Mouse (Mus musculus) small intestine, adult 2 months (tissue): ENCODE data around the gene Ak2. TPM values are rescaled to one million over a fixed set of nuclear protein-coding genes. Genes with fewer than 3 reads are reported as not detected.

Source experiments
- H3K27ac ChIP-seq: fragments of 200-500 bp; 2 replicates; pipeline ENCODE4 v1.5.1; 2012; ENCODE audit warnings: low read depth, low read length, control low read depth, inconsistent platforms; ENCODE audit not compliant: insufficient read depth
- H3K27me3 ChIP-seq: fragments of 200-500 bp; 2 replicates; pipeline ENCODE4 v1.6.1; 2012; ENCODE audit warnings: mild to moderate bottlenecking, moderate library complexity, low read length, inconsistent platforms; ENCODE audit not compliant: control insufficient read depth, insufficient read depth
- H3K36me3 ChIP-seq: fragments of 200-500 bp; 2 replicates; pipeline ENCODE4 v1.6.1; 2012; ENCODE audit warnings: mild to moderate bottlenecking, low read length, control low read depth, inconsistent platforms; ENCODE audit not compliant: control insufficient read depth, insufficient read depth
- H3K4me1 ChIP-seq: fragments of 200-500 bp; 2 replicates; pipeline ENCODE4 v1.6.1; 2012; ENCODE audit warnings: low read length, inconsistent platforms, mixed read lengths; ENCODE audit not compliant: control insufficient read depth, insufficient read depth, insufficient read length
- H3K4me3 ChIP-seq: fragments of 200-500 bp; 2 replicates; pipeline ENCODE4 v1.5.1; 2012; ENCODE audit warnings: low read depth, mild to moderate bottlenecking, control low read depth, inconsistent platforms, low read length, moderate library complexity
- CTCF ChIP-seq: fragments of 200-500 bp; IDR thresholded peaks from 2 replicates; pipeline ENCODE4 v1.5.1; 2012; ENCODE audit warnings: low read depth, mild to moderate bottlenecking, control low read depth, inconsistent platforms, low read length, moderate library complexity, mixed read lengths; ENCODE audit not compliant: insufficient replicate concordance, insufficient read length; ENCODE audit errors: extremely low read depth
- POLR2A ChIP-seq: fragments of 200-500 bp; IDR thresholded peaks from 2 replicates; pipeline ENCODE4 v1.6.1; 2012; ENCODE audit warnings: low read depth, mild to moderate bottlenecking, control low read depth, inconsistent platforms, low read length, moderate library complexity
- WGBS: fragments of 180-500 bp; shearing (Covaris S2); methylation state at CpG from one replicate; pipeline ENCODE4 v1.1.7; 2018; 5-methylcytosine and 5-hydroxymethylcytosine counted together
- polyA plus RNA-seq: library from polyadenylated mRNA; depleted of rRNA; stranded (reverse); fragments of >200 nt; gene quantifications from 2 replicates; pipeline ENCODE4 v1.2.3, GENCODE M21; 2012

Gene Ak2
- polyA plus RNA-seq, 1 experiment: 79.2 TPM

DNA sequence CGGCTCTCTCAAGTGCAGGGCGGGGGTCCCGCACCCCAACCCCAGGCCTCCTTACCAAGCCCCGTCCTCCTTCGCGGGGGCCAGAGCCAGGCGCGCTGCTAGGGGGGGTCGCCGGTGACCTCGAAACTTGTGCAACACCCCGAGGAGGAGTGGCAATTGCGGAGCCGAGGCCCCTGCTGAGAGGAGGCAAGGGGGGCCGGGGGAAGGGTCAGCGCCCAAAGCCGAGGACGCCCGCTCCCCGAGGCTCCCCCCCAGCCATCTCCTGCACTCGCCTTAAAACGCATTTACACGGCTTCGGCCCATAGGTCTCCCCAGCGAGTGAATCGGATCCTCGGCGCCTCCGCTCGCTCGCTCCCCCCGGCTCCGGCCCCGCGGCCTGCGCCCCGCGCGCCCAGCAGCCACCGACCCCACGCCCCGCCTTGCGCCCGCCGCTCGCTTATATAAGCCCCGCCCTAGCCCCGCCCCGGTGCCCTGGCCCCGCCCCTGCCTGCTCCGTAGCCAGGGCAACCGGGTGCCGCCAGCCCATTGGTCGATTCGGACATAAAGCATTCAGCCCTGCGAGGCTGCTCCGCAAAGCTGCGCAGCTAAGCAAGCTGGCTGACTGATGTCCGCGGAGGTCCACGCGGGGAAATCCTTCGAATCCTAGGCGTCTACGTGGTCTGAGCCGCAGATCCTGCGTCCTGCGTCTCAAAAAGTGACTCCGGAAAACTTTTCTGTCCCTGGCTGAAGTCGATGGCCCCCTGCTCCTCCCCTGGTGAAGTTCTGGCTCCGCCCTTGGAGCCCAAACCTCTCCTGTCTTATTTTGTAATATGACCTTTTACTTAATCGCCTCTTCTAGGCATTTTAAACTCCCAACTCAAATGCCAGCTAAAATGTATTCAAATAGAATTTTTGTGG lies 29.5 kb upstream of the Ak2 start, which contains the start of gene Azin2:
Gene Azin2, minus strand, starts transcription at position 414 of the 897 bp plus-strand sequence.
- peak within 1 kb of the TSS; percentile 74 for H3K4me3 ChIP-seq
- 2% methylated on average over 69 of the region's 72 CpGs for WGBS
- TF ChIP-seq CTCF (no peak), POLR2A (peak; percentile 79; the same call in 1 of the 2 replicates)
- peaks cover 3% of the 10 kb centered on the region for H3K4me1 ChIP-seq
- peaks cover 3% of the 10 kb centered on the region; the same call in 1 of the 2 replicates for H3K27me3 ChIP-seq
- H3K27ac ChIP-seq: no peak within 1 kb of the TSS
- no peaks in the 10 kb centered on the region for H3K36me3 ChIP-seq

DNA sequence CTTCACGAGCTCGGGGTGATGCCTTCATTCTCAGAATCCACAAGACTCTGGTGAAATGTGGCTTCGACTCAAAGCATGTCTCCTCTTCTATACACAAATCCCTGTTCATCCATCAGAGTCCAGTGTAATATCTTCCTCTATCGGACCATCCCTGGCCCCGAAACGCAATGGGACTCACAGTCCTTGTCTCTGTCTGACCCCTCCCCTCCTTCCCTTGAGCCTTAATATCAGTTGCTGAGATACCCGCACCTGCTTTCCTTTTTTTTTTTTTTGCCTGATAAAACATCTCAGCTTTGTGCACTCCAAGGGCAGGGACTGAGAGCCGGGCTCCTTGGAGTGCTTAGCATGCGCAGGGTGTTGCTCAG lies 28.9 kb upstream of the Ak2 start:
- no peaks in the 10 kb centered on the region for H3K36me3 ChIP-seq
- WGBS: 13% methylated on average over 9 of the region's 9 CpGs
- peaks cover 3% of the 10 kb centered on the region; the same call in 1 of the 2 replicates for H3K27me3 ChIP-seq
- no peak for TF ChIP-seq POLR2A
- TF ChIP-seq CTCF: no peak
- no peak overlapping the region for H3K4me3 ChIP-seq
- no peak overlapping the region for H3K27ac ChIP-seq
- H3K4me1 ChIP-seq: peaks cover 3% of the 10 kb centered on the region

DNA sequence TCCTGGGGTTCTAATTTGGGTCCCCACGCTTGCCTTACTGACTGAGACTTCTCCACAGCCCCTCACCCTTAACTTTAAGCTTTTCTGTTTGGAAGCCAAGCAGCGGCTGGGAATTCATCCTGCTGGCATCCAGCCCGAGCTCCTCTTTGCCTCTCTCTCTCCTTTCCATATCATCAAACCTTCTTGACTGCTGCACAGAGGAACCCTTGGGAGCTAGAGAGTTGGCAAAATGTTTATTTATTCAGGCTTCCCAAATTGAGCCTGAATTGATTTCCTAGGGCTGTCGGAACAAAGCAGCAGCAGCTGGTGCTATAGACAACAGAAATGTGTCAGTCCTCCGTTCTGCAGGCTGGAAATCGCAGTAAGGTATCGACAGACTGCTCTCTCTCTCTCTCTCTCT lies 25.0 kb upstream of the Ak2 start:
- no peak for TF ChIP-seq POLR2A
- no peak for TF ChIP-seq CTCF
- H3K27ac ChIP-seq: no peak overlapping the region
- H3K36me3 ChIP-seq: no peaks in the 10 kb centered on the region
- peaks cover 3% of the 10 kb centered on the region; the same call in 1 of the 2 replicates for H3K27me3 ChIP-seq
- no peak overlapping the region for H3K4me3 ChIP-seq
- 66% methylated on average over 7 of the region's 7 CpGs for WGBS
- H3K4me1 ChIP-seq: peaks cover 20% of the 10 kb centered on the region

DNA sequence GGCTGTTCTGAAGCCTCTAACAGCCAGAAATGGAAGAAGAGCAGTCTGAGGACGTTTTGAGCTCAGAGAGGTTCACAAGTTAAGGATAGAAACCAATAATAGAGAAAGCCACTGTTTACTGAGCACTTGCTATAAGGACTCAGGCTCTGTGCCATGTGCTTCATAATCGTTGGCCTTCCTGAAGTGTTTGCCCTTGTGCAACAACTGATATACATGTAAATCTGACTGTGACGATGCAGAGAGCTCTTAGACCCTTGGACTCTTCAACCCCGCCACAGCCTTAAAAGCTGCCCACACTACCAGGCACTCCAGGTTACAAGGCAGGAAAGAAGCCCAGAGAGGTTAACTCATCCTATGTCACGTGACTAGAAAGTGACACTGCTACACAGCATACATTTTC lies 22.7 kb upstream of the Ak2 start:
- H3K4me3 ChIP-seq: no peak overlapping the region
- H3K36me3 ChIP-seq: no peaks in the 10 kb centered on the region
- H3K27ac ChIP-seq: peak overlapping the region; percentile 61; the same call in 1 of the 2 replicates
- TF ChIP-seq CTCF: no peak
- TF ChIP-seq POLR2A: no peak
- WGBS: 24% methylated on average over 5 of the region's 5 CpGs
- peaks cover 17% of the 10 kb centered on the region; the same call in 1 of the 2 replicates for H3K4me1 ChIP-seq
- H3K27me3 ChIP-seq: no peaks in the 10 kb centered on the region

DNA sequence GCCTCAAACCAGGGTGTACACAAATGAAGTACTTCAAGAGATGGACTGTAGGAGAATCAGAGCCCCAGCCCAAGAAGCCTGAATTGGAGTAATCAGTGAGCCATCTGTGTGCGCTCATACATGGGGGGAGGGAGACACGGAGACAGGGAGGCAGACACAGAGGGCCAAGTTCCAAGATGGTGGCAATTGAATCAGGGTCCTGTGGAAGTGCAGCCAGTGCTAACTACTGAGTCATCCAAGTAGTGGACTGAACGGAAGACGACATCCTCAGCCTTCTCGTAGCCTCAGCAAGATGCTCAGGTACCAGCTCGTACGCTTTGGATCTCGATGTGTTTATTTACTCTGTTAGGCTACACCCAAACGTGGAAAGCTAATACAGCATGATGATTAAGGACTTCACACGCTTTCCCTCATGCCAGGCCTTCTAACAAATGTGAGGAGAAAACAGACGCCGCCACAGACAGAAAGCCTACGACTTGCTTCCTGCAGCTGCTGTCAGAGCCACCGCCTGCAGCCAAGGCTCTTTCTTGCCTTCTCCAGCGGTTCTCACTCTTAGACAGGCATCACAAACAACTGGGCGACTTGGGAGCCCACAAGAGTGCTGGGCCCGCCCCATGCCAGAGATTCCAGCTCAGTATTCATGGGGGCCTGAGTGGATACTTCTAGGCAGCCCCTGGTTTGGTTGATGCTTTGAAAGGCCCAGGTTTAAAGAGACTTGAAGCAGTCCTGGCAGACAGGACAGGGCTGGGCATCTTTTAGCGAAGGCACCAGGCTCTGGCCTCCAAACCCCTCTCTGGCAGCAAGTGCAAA lies 21.9 kb upstream of the Ak2 start:
- Histone ChIP-seq H3K4me3 (no peak overlapping the region), H3K36me3 (no peaks in the 10 kb centered on the region), H3K27ac (no peak overlapping the region), H3K4me1 (peaks cover 22% of the 10 kb centered on the region; the same call in 1 of the 2 replicates), H3K27me3 (no peaks in the 10 kb centered on the region)
- TF ChIP-seq POLR2A (no peak), CTCF (no peak)
- 74% methylated on average over 18 of the region's 18 CpGs for WGBS

DNA sequence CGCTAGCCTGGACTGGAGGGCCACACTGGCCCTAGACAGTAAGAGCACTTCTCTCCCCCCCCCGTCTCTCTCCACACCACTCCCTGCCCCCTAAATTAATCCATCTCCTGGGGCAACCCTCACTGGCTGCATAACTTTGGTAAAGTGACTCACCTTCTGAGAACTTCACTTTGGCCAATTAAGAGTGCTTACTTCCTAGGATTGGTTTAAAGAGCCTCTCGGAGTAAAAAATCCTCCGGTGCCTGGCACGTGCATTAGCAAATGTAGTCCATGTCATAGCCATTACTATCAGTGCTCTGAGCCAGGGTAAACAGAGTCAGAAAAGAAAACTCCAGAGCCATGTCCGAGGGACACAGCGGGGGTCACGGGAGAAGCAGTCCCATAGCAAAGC lies 21.3 kb upstream of the Ak2 start:
- Histone ChIP-seq H3K27ac (no peak overlapping the region), H3K36me3 (no peaks in the 10 kb centered on the region), H3K4me3 (no peak overlapping the region), H3K27me3 (no peaks in the 10 kb centered on the region), H3K4me1 (peaks cover 22% of the 10 kb centered on the region; the same call in 1 of the 2 replicates)
- TF ChIP-seq CTCF (no peak), POLR2A (no peak)
- 84% methylated on average over 8 of the region's 8 CpGs for WGBS

DNA sequence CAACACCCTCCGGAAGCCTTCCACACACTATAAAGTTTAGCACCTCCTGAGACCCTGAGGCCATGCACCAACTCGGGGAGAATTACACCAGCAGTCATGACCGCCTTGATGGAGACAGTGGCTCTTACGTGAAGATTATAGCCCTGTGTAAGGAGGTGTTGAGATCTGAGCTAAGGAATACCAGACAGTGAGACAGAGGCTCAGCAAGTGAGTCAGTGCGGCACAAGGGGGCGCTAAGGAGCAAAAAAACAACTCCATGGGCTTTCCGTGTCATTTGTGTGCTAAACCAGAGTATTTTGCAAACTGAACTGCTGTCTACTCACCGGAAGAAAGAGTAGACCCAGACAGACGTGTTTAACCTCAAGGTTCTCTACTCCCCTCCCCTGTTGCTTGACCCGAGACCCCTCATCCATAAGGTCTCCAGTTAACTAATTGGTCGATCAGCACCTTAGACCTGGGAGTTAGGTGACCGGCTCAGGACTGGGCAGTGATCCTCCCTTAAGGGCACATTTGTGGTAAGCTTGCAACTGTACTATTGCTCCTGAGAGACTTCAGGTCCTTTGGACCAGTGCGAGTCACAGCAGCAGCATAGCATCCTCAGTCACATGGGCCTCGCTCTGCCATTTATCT lies 20.6 kb upstream of the Ak2 start:
- WGBS: 39% methylated on average over 14 of the region's 14 CpGs
- Histone ChIP-seq H3K36me3 (no peaks in the 10 kb centered on the region), H3K4me1 (peaks cover 22% of the 10 kb centered on the region; the same call in 1 of the 2 replicates), H3K27me3 (no peaks in the 10 kb centered on the region), H3K27ac (peak overlapping the region; percentile 4; the same call in 1 of the 2 replicates), H3K4me3 (no peak overlapping the region)
- peak; percentile 78; the same call in 1 of the 2 replicates for TF ChIP-seq CTCF
- TF ChIP-seq POLR2A: no peak
